Mouse (Mus musculus) lung, postnatal 10 days (tissue): ENCODE results near the gene Hoxb9.
A peak's percentile ranks its signal among the peaks of the same experiment; 100 is the strongest.

ENCODE experiments used
- DNase-seq: peaks from one replicate; pipeline ENCODE4 v3.0.0; 2021

The Hoxb9 gene

GRCm38 (mm10) chr11:96316696-96317607 is 45.7 kb downstream of the Hoxb9 start:
- no peak for DNase-seq

- DNase-seq, result no peak
These were observed 46.5 kb downstream of the Hoxb9 start, which contains the start of gene Hoxb4 for GRCm38 (mm10) chr11:96317608-96318367. Hoxb4 (plus strand) TSS chr11:96318267.

GRCm38 (mm10) chr11:96318368-96319070 is 47.3 kb downstream of the Hoxb9 start:
- DNase-seq, result peak; percentile 90

- DNase-seq, result peak; percentile 74
These were observed 48.0 kb downstream of the Hoxb9 start for GRCm38 (mm10) chr11:96319071-96319902.

DNA sequence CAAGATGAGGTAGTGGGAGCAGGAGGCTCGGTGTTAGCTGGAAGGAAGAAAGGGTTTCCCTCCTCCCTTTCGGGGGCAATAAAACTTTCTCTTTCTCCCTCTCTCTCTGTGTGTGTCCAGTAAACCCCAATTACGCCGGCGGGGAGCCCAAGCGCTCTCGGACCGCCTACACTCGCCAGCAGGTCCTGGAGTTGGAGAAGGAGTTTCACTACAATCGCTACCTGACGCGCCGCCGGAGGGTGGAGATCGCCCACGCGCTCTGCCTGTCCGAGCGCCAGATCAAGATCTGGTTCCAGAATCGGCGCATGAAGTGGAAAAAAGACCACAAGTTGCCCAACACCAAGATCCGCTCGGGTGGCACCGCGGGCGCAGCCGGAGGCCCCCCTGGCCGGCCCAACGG is 48.7 kb downstream of the Hoxb9 start:
- peak; percentile 70 for DNase-seq

DNA sequence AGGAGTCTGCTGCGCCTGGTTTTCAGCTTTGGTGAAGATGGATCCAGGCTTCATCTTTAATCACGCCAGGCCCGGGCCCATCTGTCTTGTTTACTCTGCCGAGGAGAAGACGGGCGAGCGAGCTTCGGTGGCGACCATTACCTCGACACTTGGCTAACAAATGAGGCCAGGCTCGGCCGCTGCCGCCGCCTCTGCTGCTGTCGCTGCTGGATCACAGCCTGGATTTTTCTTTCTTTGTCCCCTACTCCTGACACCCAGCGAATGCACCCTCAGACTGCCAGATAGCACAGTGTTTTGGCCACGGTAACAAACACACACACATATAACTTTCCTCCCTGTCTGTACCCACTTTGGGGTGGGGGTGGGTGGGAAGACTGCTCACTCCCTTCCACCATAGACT is 49.4 kb downstream of the Hoxb9 start:
- DNase-seq, result peak; percentile 72

- DNase-seq, result no peak
These were observed 50.6 kb downstream of the Hoxb9 start for GRCm38 (mm10) chr11:96321846-96322245.

GRCm38 (mm10) chr11:96322738-96323137 is 51.5 kb downstream of the Hoxb9 start:
- DNase-seq, result no peak

DNA sequence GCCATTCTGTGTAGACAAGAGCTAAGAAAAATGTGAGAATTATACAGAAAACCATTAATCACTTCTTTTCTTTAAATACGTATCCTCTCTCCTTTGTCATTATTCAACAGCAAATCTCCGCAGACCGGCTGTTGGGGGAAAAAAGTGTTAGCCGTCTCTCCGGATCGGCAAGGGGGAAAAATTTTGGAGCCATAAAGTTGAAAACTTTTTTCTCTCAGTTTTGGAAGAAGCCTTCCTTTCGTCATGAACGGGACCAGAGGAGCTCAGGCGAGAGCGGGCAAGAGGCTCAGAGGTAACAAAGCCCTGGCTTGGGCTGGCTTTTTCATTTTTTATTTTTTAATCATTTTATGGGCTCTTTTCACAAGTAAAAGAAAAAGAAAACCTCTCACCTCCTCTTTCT is 51.9 kb downstream of the Hoxb9 start, which contains the start of gene Hoxb3:
Gene Hoxb3, plus strand, starts transcription at position 173 of the 400 bp plus-strand sequence.
- DNase-seq, result no peak

- no peak for DNase-seq
These were observed 52.9 kb downstream of the Hoxb9 start for GRCm38 (mm10) chr11:96324125-96324524.

DNA sequence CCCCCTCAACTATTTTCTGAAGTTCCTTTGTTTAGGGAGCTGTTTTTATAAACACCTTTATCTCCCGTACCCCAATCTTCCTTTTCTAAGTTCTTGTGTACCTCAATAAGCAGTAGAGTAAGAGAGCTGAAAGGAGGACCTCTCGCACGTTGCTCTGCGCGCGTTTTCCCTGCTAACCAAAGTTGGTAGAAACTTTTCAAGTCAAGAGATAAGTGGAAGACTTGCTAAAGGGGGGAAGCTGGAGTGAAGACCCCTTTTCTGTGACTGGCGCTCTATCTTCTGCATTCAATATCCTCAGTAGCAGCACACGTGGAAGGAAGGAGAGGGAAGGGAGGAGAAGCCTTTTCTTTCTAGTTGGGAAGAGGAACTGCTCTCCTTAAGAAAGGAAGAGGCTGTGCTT is 53.7 kb downstream of the Hoxb9 start:
- DNase-seq, result no peak

DNA sequence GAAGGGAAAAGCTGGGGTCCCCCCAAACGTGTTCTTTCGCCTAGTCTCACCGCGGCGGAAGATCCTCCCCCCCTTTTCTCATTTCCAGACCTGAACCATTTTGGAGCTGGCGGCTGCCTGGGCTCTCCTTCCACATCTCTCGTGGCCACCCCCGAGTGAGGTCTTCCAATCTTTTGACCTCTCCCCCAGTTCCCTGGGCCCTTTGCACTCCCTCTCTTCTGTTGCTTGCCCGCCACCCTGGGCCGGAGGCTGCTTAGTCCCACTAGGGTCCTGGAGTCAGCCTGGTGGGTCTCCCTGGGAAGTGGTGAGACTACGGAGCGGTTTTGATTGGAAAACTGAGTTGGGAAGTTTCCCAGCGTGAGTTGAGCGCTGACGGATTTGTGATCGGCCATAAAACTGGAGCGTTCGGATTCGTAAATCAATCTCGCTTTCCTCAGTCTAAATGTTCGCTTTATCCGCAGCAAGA is 54.5 kb downstream of the Hoxb9 start:
- DNase-seq, result no peak
